Mouse (Mus musculus): ENCODE measurements around the gene Ptprb.

The Ptprb gene

GRCm38 (mm10) chr10:116416142-116416541, 140.8 kb downstream of the Ptprb start:
- no peak for TF ChIP-seq GATA4 (IDR thresholded peaks at IDR 0.05; ENCODE audit: insufficient replicate concordance, low read length)

DNA sequence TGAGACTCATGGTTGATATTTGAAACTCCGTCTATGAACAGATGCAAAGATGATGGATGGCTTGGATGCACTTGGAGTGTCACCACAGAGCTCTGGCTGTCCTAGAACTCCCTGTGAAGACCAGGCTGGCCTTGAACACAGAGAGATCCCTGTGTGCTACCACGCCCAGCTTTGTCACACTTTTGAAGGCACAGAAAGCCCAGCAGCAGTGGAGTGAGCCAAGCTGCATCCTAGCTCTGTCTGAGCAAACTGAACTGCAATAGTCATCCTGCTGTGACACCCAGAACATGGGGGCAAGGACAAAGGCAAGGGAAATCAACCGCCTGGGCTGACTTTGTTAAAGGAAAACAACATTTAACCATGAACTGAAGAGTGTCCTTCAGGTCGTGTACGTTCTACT, 141.4 kb downstream of the Ptprb start:
- TF ChIP-seq GATA4 (IDR thresholded peaks at IDR 0.05; ENCODE audit: insufficient replicate concordance, low read length): no peak

DNA sequence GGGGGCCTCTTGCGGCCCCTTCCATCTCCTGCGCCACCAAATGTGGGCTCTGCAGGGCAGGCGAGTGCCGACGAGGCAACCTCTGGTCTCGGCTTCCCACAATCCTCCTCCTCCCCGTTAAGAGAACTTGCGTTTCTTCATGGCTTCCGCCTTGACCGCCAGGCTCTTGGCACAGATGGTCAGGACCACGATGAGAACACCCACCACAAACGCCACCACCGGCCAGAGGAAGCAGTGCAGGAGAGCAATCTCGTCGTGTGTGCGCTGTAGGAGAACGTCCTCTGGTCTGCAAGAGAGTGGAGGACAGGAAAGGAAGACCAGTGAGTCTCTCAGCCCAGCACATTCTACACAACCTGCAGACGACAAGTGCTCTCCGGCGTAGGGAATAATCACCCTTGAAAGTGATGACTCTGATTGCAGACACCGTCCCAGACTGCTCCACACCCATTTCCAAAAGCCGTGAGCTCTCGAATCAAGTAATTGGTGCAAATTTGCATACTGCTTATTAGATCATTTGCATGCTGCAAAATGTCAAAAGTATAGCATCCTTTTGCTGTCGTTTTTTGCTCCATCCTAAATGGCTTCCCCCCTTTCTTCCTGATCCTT, 142.9 kb downstream of the Ptprb start:
- no peak for TF ChIP-seq GATA4 (IDR thresholded peaks at IDR 0.05; ENCODE audit: insufficient replicate concordance, low read length)

GRCm38 (mm10) chr10:116420976-116421375, 145.7 kb downstream of the Ptprb start:
- no peak for TF ChIP-seq GATA4 (IDR thresholded peaks at IDR 0.05; ENCODE audit: insufficient replicate concordance, low read length)

GRCm38 (mm10) chr10:116422551-116422950, 147.2 kb downstream of the Ptprb start:
- no peak for TF ChIP-seq GATA4 (IDR thresholded peaks at IDR 0.05; ENCODE audit: insufficient replicate concordance, low read length)

- TF ChIP-seq GATA4 (IDR thresholded peaks at IDR 0.05; ENCODE audit: insufficient replicate concordance, low read length): no peak
Observed at GRCm38 (mm10) chr10:116424921-116425320, 149.6 kb downstream of the Ptprb start.

DNA sequence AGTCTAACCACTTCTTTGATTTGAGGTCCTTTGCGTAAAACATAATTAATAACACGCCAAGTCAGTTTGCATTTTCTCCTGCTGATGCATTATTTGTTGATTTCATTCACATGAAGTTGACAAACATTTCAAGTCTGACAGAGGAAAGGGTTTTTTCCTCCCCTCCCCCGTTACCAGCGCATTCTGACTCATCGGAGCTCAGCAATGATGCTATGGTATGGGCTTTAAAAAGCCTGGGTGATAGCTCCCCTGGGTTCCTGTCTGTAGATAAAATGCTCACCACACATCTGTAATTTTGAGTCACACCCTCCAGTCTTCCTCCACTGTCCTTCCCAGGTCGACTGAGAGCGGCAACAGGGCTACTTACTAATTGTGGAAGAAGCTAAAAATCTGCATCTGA, 150.9 kb downstream of the Ptprb start:
- no peak for TF ChIP-seq GATA4 (IDR thresholded peaks at IDR 0.05; ENCODE audit: insufficient replicate concordance, low read length)

- no peak for TF ChIP-seq GATA4 (IDR thresholded peaks at IDR 0.05; ENCODE audit: insufficient replicate concordance, low read length)
Observed at GRCm38 (mm10) chr10:116428026-116428780, 152.9 kb downstream of the Ptprb start.

- no peak for TF ChIP-seq GATA4 (IDR thresholded peaks at IDR 0.05; ENCODE audit: insufficient replicate concordance, low read length)
Observed at GRCm38 (mm10) chr10:116432421-116432820, 157.1 kb downstream of the Ptprb start.

GRCm38 (mm10) chr10:116435455-116435854, 160.1 kb downstream of the Ptprb start:
- TF ChIP-seq GATA4 (IDR thresholded peaks at IDR 0.05; ENCODE audit: insufficient replicate concordance, low read length): no peak

All from liver, adult (tissue).